Mouse (Mus musculus) monocyte, adult 5-6 weeks (primary cell): ENCODE measurements around the gene Hexb. TPM values are rescaled to one million over a fixed set of nuclear protein-coding genes. Genes with fewer than 3 reads are reported as not detected.

Experiments
- total RNA-seq: library from RNA; stranded (forward); fragments of 200-1000, 200-491, 200-594 nt; gene quantifications from 3 replicates; pipeline ENCODE4 v1.2.3, GENCODE M21; 2017

The Hexb gene
- total RNA-seq, 1 experiment from 2014 or later, result 103 TPM

Other genes with a start within 250 kb of the Hexb start
- not detected in 3 replicates for gene 1700029F12Rik, start 164.0 kb downstream of the Hexb start, total RNA-seq
- gene Fam169a, start 131.1 kb downstream of the Hexb start, total RNA-seq, result 0.10 to 0.64 TPM (median 0.19 TPM) in 3 replicates
- 1.2 to 5.6 TPM (median 1.3 TPM) in 3 replicates for gene Gm6169, start 99.1 kb downstream of the Hexb start, total RNA-seq
- gene Gfm2, start 60.4 kb downstream of the Hexb start, total RNA-seq, result 17.4 to 58.4 TPM (median 36.9 TPM) in 3 replicates
- gene Nsa2, start 60.4 kb downstream of the Hexb start, total RNA-seq, result 339 to 542 TPM (median 450 TPM) in 3 replicates
- 4.6 to 13.6 TPM (median 6.6 TPM) in 3 replicates for gene Enc1, start 42.7 kb upstream of the Hexb start, total RNA-seq